Mouse (Mus musculus) MEL (cell line): ENCODE results near the gene Kcnh1. TPM values are rescaled to one million over a fixed set of nuclear protein-coding genes. Genes with fewer than 3 reads are reported as not detected.

Experiments
- DNase-seq: peaks from one replicate; pipeline ENCODE4 v3.0.0; 2011; ENCODE audit warnings: low read depth, low spot score
- H3K27ac ChIP-seq: 2 replicates; pipeline ENCODE4 v1.5.1; 2012; ENCODE audit warnings: low read depth, mild to moderate bottlenecking, control low read depth, low read length, moderate library complexity; ENCODE audit not compliant: control insufficient read depth
- H3K27me3 ChIP-seq, 2 experiments: fragments of 150-350 bp in 1 of 2; sonication (generic) in 1 of 2; 2 replicates each; pipeline ENCODE4 v1.6.1; 2012; ENCODE audit warnings: low read length in 2 of 2, mild to moderate bottlenecking in 2 of 2, improper control_type of control experiment in 1 of 2, moderate library complexity in 1 of 2; ENCODE audit not compliant: insufficient read depth in 2 of 2, control insufficient read depth in 1 of 2
- H3K36me3 ChIP-seq, 2 experiments: 2 replicates each; pipeline ENCODE4 v1.6.1; 2012 to 2014; ENCODE audit warnings: low read length in 2 of 2, improper control_type of control experiment in 1 of 2, inconsistent platforms in 1 of 2, mild to moderate bottlenecking in 1 of 2; ENCODE audit not compliant: insufficient read depth in 2 of 2, control insufficient read depth in 1 of 2
- H3K4me1 ChIP-seq, 2 experiments: fragments of 150-350 bp in 1 of 2; sonication (generic) in 1 of 2; 2 replicates each; pipeline ENCODE4 v1.6.1; 2012; ENCODE audit warnings: low read length in 2 of 2, improper control_type of control experiment in 1 of 2, mild to moderate bottlenecking in 1 of 2; ENCODE audit not compliant: insufficient read depth in 2 of 2, control insufficient read depth in 1 of 2
- H3K4me3 ChIP-seq, 2 experiments: fragments of 150-350 bp in 1 of 2; sonication (generic) in 1 of 2; 2 replicates each; pipeline ENCODE4 v1.5.1; 2012; ENCODE audit warnings: low read depth in 2 of 2, low read length in 2 of 2, mild to moderate bottlenecking in 2 of 2, moderate library complexity in 2 of 2, control low read depth in 1 of 2, improper control_type of control experiment in 1 of 2; ENCODE audit not compliant: control insufficient read depth in 1 of 2, insufficient read depth in 1 of 2
- H3K79me2 ChIP-seq: 2 replicates; pipeline ENCODE4 v1.6.1; 2012; ENCODE audit warnings: mild to moderate bottlenecking, low read length, moderate library complexity; ENCODE audit not compliant: control insufficient read depth, poor library complexity, insufficient read depth
- H3K9ac ChIP-seq: 2 replicates; pipeline ENCODE4 v1.6.1; 2012; ENCODE audit warnings: low read depth, mild to moderate bottlenecking, control low read depth, low read length, moderate library complexity; ENCODE audit not compliant: control insufficient read depth, poor library complexity, severe bottlenecking
- H3K9me3 ChIP-seq: fragments of 150-350 bp; sonication (generic); replicated peaks from 2 replicates; pipeline ENCODE4 v1.6.1; 2012; ENCODE audit warnings: mild to moderate bottlenecking, low read length, improper control_type of control experiment, moderate library complexity; ENCODE audit not compliant: insufficient read depth
- BHLHE40 ChIP-seq: IDR thresholded peaks from 2 replicates; pipeline ENCODE4 v1.6.1; 2012; ENCODE audit warnings: low read depth, mild to moderate bottlenecking, inconsistent platforms, low read length, improper control_type of control experiment, borderline replicate concordance
- CTCF ChIP-seq, 3 experiments: IDR thresholded peaks in 2 of 3; conservative IDR thresholded peaks in 1 of 3; 2 replicates each; pipeline ENCODE4 v1.5.1; 2011 to 2012; ENCODE audit warnings: low read length in 3 of 3, low read depth in 2 of 3, mild to moderate bottlenecking in 2 of 3, improper control_type of control experiment in 1 of 3, inconsistent platforms in 1 of 3, mixed read lengths in 1 of 3, moderate library complexity in 1 of 3; ENCODE audit not compliant: control insufficient read depth in 1 of 3, insufficient read depth in 1 of 3, poor library complexity in 1 of 3, severe bottlenecking in 1 of 3
- E2F4 ChIP-seq: IDR thresholded peaks from 2 replicates; pipeline ENCODE4 v1.6.1; 2011; ENCODE audit warnings: low read depth, low read length, improper control_type of control experiment, borderline replicate concordance
- ELF1 ChIP-seq: IDR thresholded peaks from 2 replicates; pipeline ENCODE4 v1.6.1; 2014; ENCODE audit warnings: low read depth, mild to moderate bottlenecking, inconsistent platforms, low read length, improper control_type of control experiment, moderate library complexity
- GABPA ChIP-seq: IDR thresholded peaks from 2 replicates; pipeline ENCODE4 v1.6.1; 2012; ENCODE audit warnings: low read depth, mild to moderate bottlenecking, inconsistent platforms, low read length, improper control_type of control experiment, moderate library complexity
- HCFC1 ChIP-seq: IDR thresholded peaks from 2 replicates; pipeline ENCODE4 v1.6.1; 2012; ENCODE audit warnings: low read depth, mild to moderate bottlenecking, inconsistent platforms, low read length, improper control_type of control experiment, moderate library complexity
- MAFK ChIP-seq: IDR thresholded peaks from 2 replicates; pipeline ENCODE4 v1.6.1; 2011; ENCODE audit warnings: low read depth, mild to moderate bottlenecking, low read length, improper control_type of control experiment, borderline replicate concordance
- MEF2A ChIP-seq: IDR thresholded peaks from 2 replicates; pipeline ENCODE4 v1.6.1; 2014; ENCODE audit warnings: low read depth, mild to moderate bottlenecking, inconsistent platforms, low read length, improper control_type of control experiment; ENCODE audit not compliant: poor library complexity, insufficient replicate concordance, severe bottlenecking; ENCODE audit errors: extremely low read depth
- MYB ChIP-seq: IDR thresholded peaks from 2 replicates; pipeline ENCODE4 v1.6.1; 2011; ENCODE audit warnings: mild to moderate bottlenecking, low read depth, low read length, improper control_type of control experiment
- MYC ChIP-seq: IDR thresholded peaks from 2 replicates; pipeline ENCODE4 v1.6.1; 2011; ENCODE audit warnings: low read depth, mild to moderate bottlenecking, low read length, improper control_type of control experiment, moderate library complexity
- POLR2A ChIP-seq, 2 experiments: IDR thresholded peaks; 2 replicates each; pipeline ENCODE4 v1.6.1; 2011 to 2012; ENCODE audit warnings: low read length in 2 of 2, mild to moderate bottlenecking in 2 of 2, control low read depth in 1 of 2, improper control_type of control experiment in 1 of 2, low read depth in 1 of 2, moderate library complexity in 1 of 2; ENCODE audit not compliant: control insufficient read depth in 1 of 2, insufficient read depth in 1 of 2, poor library complexity in 1 of 2
- POLR2AphosphoS2 ChIP-seq: IDR thresholded peaks from 2 replicates; pipeline ENCODE4 v1.6.1; 2011; ENCODE audit warnings: low read length, improper control_type of control experiment
- POLR2AphosphoS5 ChIP-seq: IDR thresholded peaks from 2 replicates; pipeline ENCODE4 v1.6.1; 2012; ENCODE audit warnings: low read depth, borderline replicate concordance, mild to moderate bottlenecking, inconsistent platforms, low read length, moderate library complexity, mixed read lengths
- RAD21 ChIP-seq: IDR thresholded peaks from 2 replicates; pipeline ENCODE4 v1.6.1; 2011; ENCODE audit warnings: mild to moderate bottlenecking, low read depth, low read length, improper control_type of control experiment
- RCOR1 ChIP-seq: IDR thresholded peaks from 2 replicates; pipeline ENCODE4 v1.6.1; 2012; ENCODE audit warnings: low read depth, mild to moderate bottlenecking, inconsistent platforms, low read length, improper control_type of control experiment
- SIN3A ChIP-seq: IDR thresholded peaks from 2 replicates; pipeline ENCODE4 v1.6.1; 2012; ENCODE audit warnings: low read length, improper control_type of control experiment, inconsistent platforms
- SMC3 ChIP-seq: IDR thresholded peaks from 2 replicates; pipeline ENCODE4 v1.6.1; 2011; ENCODE audit warnings: low read depth, low read length, improper control_type of control experiment
- TAL1 ChIP-seq: IDR thresholded peaks from 2 replicates; pipeline ENCODE4 v1.6.1; 2012; ENCODE audit warnings: mild to moderate bottlenecking, inconsistent platforms, low read length, moderate library complexity, mixed read lengths
- TBP ChIP-seq: IDR thresholded peaks from 2 replicates; pipeline ENCODE4 v1.8.0; 2011; ENCODE audit warnings: low read depth, low read length, improper control_type of control experiment
- UBTF ChIP-seq: IDR thresholded peaks from 2 replicates; pipeline ENCODE4 v1.6.1; 2012; ENCODE audit warnings: low read depth, mild to moderate bottlenecking, inconsistent platforms, low read length, improper control_type of control experiment, moderate library complexity, borderline replicate concordance; ENCODE audit not compliant: insufficient read depth
- polyA plus RNA-seq, 2 experiments: library from polyadenylated mRNA; stranded (reverse) in 1 of 2; unstranded in 1 of 2; fragments of >175 nt in 1 of 2; fragments of >200 nt in 1 of 2; gene quantifications; 2 replicates each; pipeline versions ENCODE4 v1.2.1 to v1.2.4; 2012; ENCODE audit warnings: low replicate concordance in 2 of 2, low read depth in 1 of 2; ENCODE audit not compliant: insufficient read length in 2 of 2, insufficient read depth in 1 of 2, missing spikeins in 1 of 2
- total RNA-seq: library from RNA; depleted of rRNA; stranded (reverse); fragments of 300-350 nt; gene quantifications from 2 replicates; pipeline ENCODE4 v1.2.3, GENCODE M21; 2012

Kcnh1 gene
- total and polyA plus RNA-seq, 3 experiments: not detected

- TF ChIP-seq TAL1: no peak
- no peak for TF ChIP-seq POLR2A (IDR thresholded peaks at IDR 0.05; ENCODE audit: control insufficient read depth in 1 of 2, insufficient read depth in 1 of 2, low read depth in 1 of 2, low read length in 2 of 2, poor library complexity in 1 of 2)
- TF ChIP-seq, all 39 proteins: peak for 0
- H3K4me3 ChIP-seq: no peak overlapping the region
- H3K4me1 ChIP-seq: no peaks in the 10 kb centered on the region; a peak in 1 of 4 replicates
- H3K9me3 ChIP-seq: no peaks in the 10 kb centered on the region
- H3K79me2 ChIP-seq: no peaks in the 10 kb centered on the region
- no peak overlapping the region for H3K9ac ChIP-seq
- H3K27ac ChIP-seq: no peak overlapping the region
- no peaks in the 10 kb centered on the region; a peak in 2 of 4 replicates for H3K27me3 ChIP-seq
- H3K36me3 ChIP-seq: no peaks in the 10 kb centered on the region
- no peak for DNase-seq
These were observed 354.3 kb downstream of the Kcnh1 start for GRCm38 (mm10) chr1:192544901-192545300.

- Histone ChIP-seq H3K27me3 (no peaks in the 10 kb centered on the region; a peak in 2 of 4 replicates), H3K4me1 (no peaks in the 10 kb centered on the region), H3K27ac (no peak overlapping the region), H3K36me3 (no peaks in the 10 kb centered on the region), H3K4me3 (no peak overlapping the region), H3K9ac (no peak overlapping the region), H3K79me2 (no peaks in the 10 kb centered on the region), H3K9me3 (no peaks in the 10 kb centered on the region)
- no peak for DNase-seq
- TF ChIP-seq MYB (no peak), UBTF (no peak), TBP (no peak), GABPA (no peak), HCFC1 (no peak), SIN3A (no peak), MYC (no peak), POLR2AphosphoS5 (no peak), SMC3 (peak; percentile 54), MEF2A (no peak), RCOR1 (no peak), BHLHE40 (no peak), ELF1 (no peak), POLR2AphosphoS2 (no peak), MAFK (no peak), CTCF (IDR thresholded peaks at IDR 0.05 in 2 of 3, conservative IDR thresholded peaks at IDR 0.05 in 1 of 3; ENCODE audit: control insufficient read depth in 1 of 3, insufficient read depth in 1 of 3, low read depth in 2 of 3, low read length in 3 of 3, poor library complexity in 1 of 3, severe bottlenecking in 1 of 3) (peak in 2 of 3 experiments; percentile 4 to 41; a peak in 2 of 6 replicates), E2F4 (no peak), RAD21 (peak; percentile 46), TAL1 (no peak)
These were observed 356.3 kb downstream of the Kcnh1 start for GRCm38 (mm10) chr1:192546843-192547242.
